Mouse (Mus musculus) mouse embryonic stem cell (cell line): Measurements from ENCODE around the gene Atf1.
"Not testable (repeated sequence)": the region's sequence is repeated elsewhere in the genome, so short reads cannot be mapped to it uniquely, and the experiment has no call there.

ENCODE experiments used
- in situ Hi-C, 2 experiments: fragments of 300-500 bp; cut with MboI; formaldehyde crosslinking; loops; 1 replicate in 1 of 2; 3 replicates in 1 of 2; pipeline ENCODE4 v1.14.3; 2019 to 2020; ENCODE audit warnings: low sequenced_read_pairs in 2 of 2, low pct_unique_long_range_greater_than_20kb in 1 of 2, mixed read lengths in 1 of 2; ENCODE audit not compliant: unreplicated experiment in 1 of 2

Gene Atf1

DNA sequence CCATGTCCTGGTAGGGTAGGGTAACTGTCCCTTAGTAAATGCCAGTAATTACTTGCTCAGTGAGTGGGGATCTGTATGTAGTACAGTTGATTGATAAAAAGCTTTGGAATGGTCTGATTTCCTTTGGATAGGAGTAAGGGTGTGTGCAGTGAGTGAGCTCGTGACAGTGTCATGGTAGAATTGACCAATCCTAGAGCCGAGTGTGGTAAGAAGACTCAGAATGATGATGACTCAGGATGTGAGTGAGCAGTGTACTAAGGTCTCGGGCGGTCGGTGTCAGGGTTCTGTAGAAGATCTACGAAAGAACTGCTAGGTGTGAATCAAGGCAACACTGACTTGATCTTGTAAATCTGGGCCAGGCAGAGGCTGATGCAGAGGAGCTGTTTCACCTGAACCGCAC is 18.3 kb downstream of the Atf1 start:
- in situ Hi-C loops = loop anchor here in 1 of 2 experiments (10.0 kb wide), 1 partner anchor 59 kb away; the partner anchor contains the start of gene Mettl7a1

DNA sequence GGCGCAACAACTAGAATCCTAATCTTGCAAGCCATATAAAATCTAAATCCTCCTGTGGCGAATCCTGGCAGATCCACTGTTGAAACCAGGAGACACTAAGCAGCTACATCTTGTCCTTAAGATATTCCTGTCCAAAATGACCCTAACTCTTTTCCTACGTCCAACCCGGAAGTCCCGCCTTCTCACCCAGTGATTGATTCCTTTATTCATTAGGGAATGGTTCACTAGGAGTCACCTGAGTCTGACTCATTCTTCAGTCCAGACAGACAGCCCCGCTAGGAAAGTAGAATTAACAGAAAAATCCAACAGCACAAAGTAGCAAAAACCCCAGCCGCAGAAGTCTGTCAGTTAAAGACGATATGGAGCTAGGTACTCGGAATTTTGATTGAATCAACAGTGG is 19.7 kb downstream of the Atf1 start:
- in situ Hi-C loops = loop anchor here in 1 of 2 experiments (10.0 kb wide), 1 partner anchor 58 kb away; the partner anchor contains the start of gene Mettl7a1

DNA sequence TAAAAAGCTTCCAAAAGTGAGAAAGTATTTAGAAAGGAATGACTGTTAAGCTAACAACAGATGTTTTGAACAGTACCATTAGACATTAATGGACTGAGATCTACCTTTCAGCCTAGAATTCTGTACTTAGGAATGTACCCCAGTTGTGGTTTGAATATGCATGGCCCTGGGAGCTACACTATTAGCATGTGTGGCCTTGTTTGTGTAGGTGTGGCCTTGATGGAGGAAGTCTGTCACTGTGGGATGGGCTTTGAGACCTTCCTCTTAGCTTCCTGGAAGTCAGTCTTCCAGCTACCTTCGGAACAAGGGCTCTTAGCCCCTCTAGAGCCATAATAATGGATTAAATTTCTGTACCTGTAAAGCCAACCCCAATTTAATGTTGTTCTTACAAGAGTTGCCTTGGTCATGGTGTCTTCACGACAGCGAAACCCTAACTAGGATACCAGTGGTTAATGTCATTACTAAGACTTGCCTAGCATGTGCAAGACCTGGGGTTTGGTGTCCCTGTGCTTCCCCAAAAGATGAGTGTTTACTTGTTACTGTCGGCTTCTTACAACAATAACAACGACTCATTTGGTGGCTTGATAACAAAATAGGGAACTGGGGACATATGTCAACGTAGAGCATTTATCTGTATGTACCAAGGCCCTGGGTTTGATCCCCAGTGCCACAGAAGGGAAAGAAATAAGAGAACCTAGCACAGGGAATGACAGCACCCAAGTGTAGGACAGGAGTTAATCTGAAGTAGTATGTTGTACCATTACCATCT is 21.2 kb downstream of the Atf1 start:
- in situ Hi-C loops = loop anchor here in 1 of 2 experiments (10.0 kb wide), 1 partner anchor 56 kb away; the partner anchor contains the start of gene Mettl7a1

- in situ Hi-C loops = no loop called here
These were observed 23.6 kb downstream of the Atf1 start for GRCm38 (mm10) chr15:100251153-100251780.

GRCm38 (mm10) chr15:100256386-100256785 is 28.8 kb downstream of the Atf1 start:
- in situ Hi-C loops = no loop called here

DNA sequence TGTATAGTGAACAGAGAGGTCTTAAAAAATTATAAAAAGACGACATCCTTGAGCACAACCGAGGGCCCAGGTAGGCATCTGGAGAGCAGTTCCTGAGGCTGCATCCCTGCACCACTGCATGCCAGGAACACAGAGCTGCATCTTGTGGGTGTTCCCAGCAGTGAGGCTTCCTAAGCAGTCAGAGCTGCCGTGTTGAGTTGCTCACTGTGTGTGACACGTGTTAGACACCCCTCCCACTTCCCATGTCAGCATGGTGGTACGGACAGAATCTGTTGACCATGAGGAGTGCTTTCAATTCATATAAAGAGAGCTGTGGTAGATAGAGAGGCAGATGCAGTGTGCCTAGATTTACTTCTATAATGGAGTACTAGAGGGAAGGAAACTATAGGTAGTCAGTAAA is 29.7 kb downstream of the Atf1 start:
- in situ Hi-C loops = no loop called here

- in situ Hi-C loops = no loop called here
These were observed 31.2 kb downstream of the Atf1 start for GRCm38 (mm10) chr15:100258646-100259425.

- in situ Hi-C loops = not testable (repeated sequence)
These were observed 32.7 kb downstream of the Atf1 start for GRCm38 (mm10) chr15:100260351-100260750.

DNA sequence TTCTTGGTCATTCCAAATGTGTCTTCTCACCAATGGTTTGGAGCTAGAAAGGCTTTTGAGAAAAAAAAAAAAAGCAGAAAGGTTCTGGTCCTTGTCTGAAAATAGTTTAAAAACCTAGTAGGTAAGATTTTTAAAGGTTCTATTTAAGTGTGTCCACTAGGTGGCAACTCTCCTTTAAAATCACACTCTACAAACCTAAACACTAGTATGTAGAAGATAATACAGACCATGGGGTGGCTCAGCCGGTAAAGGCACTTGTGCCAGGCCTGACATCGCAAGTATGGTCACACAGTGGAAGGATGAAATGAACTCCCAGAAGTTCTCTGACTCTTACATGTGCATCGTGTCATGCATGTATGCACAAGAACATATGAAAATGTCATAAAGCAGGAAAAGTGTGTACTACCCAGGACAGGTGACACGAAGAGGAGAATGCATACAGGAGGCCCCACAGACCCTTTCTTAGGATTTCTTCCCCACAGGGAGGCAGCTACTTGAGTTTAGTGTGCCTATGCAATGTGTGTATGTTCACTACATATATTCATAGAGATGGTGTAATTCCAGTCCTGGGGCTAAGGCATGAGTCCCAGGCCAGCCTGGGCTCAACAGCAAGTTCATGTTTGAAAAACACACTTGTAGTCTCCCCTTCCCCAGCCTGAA is 35.8 kb downstream of the Atf1 start:
- in situ Hi-C loops = no loop called here

GRCm38 (mm10) chr15:100265586-100266325 is 38.1 kb downstream of the Atf1 start:
- in situ Hi-C loops = loop anchor here in 1 of 2 experiments (5.0 kb wide), 1 partner anchor 33 kb away; no protein-coding TSS in a partner anchor

- in situ Hi-C loops = loop anchor here in 1 of 2 experiments (5.0 kb wide), 1 partner anchor 37 kb away; no protein-coding TSS in a partner anchor
These were observed 41.3 kb downstream of the Atf1 start for GRCm38 (mm10) chr15:100268916-100269315.

- in situ Hi-C loops = loop anchor here in 1 of 2 experiments (5.0 kb wide), 1 partner anchor 37 kb away; no protein-coding TSS in a partner anchor
These were observed 42.2 kb downstream of the Atf1 start for GRCm38 (mm10) chr15:100269776-100270175.

GRCm38 (mm10) chr15:100270609-100271008 is 43.0 kb downstream of the Atf1 start:
- in situ Hi-C loops = not testable (repeated sequence)

GRCm38 (mm10) chr15:100271411-100271810 is 43.8 kb downstream of the Atf1 start:
- in situ Hi-C loops = no loop called here

DNA sequence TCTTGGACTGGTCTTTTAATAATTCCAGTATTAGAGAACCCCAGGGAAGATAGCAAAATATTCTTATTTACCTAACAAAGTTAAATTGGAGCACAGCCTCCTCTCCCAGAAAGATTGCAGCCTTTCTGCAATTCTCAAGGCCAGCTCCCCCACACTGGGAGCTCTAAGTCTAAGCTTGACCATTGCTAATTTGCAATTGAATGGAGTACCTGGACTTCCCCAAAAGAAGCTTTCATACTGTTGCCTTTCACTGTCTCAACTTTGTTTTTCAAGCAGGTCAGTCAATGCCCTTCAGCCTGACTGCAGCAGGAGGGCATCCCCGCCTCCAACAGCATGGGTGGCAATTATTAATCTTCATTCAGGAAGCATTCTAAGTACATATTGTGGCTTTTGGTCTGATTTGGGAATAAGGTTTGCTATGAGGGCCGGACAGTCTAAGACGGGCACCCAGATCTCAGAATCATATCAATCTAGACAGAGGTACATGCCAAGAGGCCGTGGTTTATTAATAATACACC is 46.2 kb downstream of the Atf1 start:
- in situ Hi-C loops = not testable (repeated sequence)

DNA sequence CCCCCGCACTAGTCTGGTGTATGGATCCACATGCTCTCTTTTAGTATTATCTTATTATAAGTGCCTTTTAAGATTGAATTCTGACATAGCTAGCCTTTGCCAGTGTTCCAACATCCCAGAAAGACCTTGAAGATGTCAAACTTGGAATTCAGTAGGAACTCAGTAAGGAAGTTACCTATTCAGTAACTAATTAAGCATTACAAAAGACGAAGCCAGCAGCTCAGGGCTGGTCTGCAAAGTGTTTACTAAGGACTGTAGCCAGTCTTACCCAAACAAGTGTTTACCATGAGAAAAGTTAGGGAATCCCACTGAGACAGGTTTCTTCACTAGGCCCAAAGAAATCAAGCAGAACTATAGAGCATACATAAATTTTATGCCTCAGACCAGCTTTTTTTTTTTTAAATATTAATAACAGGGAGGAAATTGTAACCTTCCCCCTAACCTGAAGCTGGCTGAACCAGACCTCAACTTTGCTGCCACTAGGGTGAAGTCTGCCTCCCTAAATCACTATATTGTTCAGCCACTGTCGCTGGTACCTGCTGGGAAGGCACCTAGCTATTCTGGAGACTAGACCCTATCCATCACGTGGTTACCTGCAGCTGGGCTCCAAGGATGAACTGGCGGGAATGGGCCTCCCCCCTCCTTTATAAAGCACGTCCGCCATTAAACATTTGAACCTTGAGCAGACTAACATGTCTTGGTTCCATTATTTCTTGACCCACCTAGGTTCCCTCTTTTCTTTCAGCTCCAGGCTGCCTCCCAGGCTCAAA is 47.4 kb downstream of the Atf1 start:
- in situ Hi-C loops = no loop called here

- in situ Hi-C loops = no loop called here
These were observed 48.8 kb downstream of the Atf1 start for GRCm38 (mm10) chr15:100276403-100276802.
